In genomic region chr7:25187662-25188650, GRCm38 (mm10) we compare ENCODE assay signal across 9 mouse cellular contexts. TPM values are rescaled to one million over a fixed set of nuclear protein-coding genes. Genes with fewer than 3 reads are reported as not detected.
DNase-seq lines count a peak whose midpoint lies in the region; ATAC-seq and TF ChIP-seq lines count a peak whose summit lies in the region.
"Had no signal": no experiment of that assay in that cellular context is flagged by ENCODE, and none has a peak within 500 bp of the region (broad histone marks: within the 10 kb centered on the region; RNA-seq: fewer than 3 reads in every experiment).

No protein-coding gene starts in this region.

- H3K27me3 ChIP-seq in ES-Bruce4 (ENCODE audit: control insufficient read depth, insufficient read depth, low read length, poor library complexity, severe bottlenecking), result no peaks in the 10 kb centered on the region
- 0 out of 2 replicates have a peak, but pooled peaks cover 5% of the 10 kb centered on the region for H3K27me3 ChIP-seq in forebrain, embryonic 16.5 days (replicated peaks; ENCODE audit: control insufficient read depth, insufficient read depth, low read length)

- no peaks in the 10 kb centered on the region for H3K9me3 ChIP-seq in ES-Bruce4 (replicated peaks; ENCODE audit: control insufficient read depth, insufficient read depth, low read length, poor library complexity, severe bottlenecking)
- H3K9me3 ChIP-seq in forebrain, embryonic 16.5 days (ENCODE audit: control insufficient read depth, low read length), result no peaks in the 10 kb centered on the region

- DNase-seq in cerebellum, adult 11 months, result peak; percentile 87
- DNase-seq in heart, postnatal 36 days, result peak; percentile 86 to 88
- DNase-seq in layer of hippocampus, adult 18-20 months (ENCODE audit: low spot score in 2 of 2), result peak; percentile 81 to 89
- peak; percentile 85 to 88 for DNase-seq in lung, adult 18-20 months
- peak; percentile 81 for DNase-seq in testis, postnatal 14 days (ENCODE audit: low spot score)

- H3K27ac ChIP-seq in ES-Bruce4 (ENCODE audit: insufficient read depth, low read length), result peak overlapping the region; percentile 82
- H3K27ac ChIP-seq in forebrain, embryonic 16.5 days (ENCODE audit: low read length), result no peak overlapping the region
- H3K27ac ChIP-seq: macrophage had no signal

- 27% methylated on average over 21 of the region's 21 CpGs for WGBS in forebrain, embryonic 16.5 days

- peak; percentile 71 for TF ChIP-seq EP300 in ES-Bruce4 (IDR thresholded peaks at IDR 0.05; ENCODE audit: insufficient read depth, low read depth, low read length)

- H3K4me1 ChIP-seq in ES-Bruce4 (ENCODE audit: control insufficient read depth, insufficient read depth, low read length), result peaks cover 4% of the 10 kb centered on the region
- H3K4me1 ChIP-seq in forebrain, embryonic 16.5 days (replicated peaks; ENCODE audit: control insufficient read depth, insufficient read depth, low read length), result no peaks in the 10 kb centered on the region

- intact Hi-C loops in heart, postnatal 36 days (cut with DNase I), result loop anchor here (1.0 to 2.0 kb wide), 3 partner anchors 54 to 157 kb away; no protein-coding TSS in a partner anchor

- H3K36me3 ChIP-seq in ES-Bruce4 (ENCODE audit: control insufficient read depth, insufficient read depth, low read length, poor library complexity, severe bottlenecking), result no peaks in the 10 kb centered on the region
- no peaks in the 10 kb centered on the region for H3K36me3 ChIP-seq in forebrain, embryonic 16.5 days (ENCODE audit: control insufficient read depth, insufficient read depth)

- H3K4me2 ChIP-seq in forebrain, embryonic 16.5 days (ENCODE audit: low read length), result no peak overlapping the region

- TF ChIP-seq POLR2A in ES-Bruce4 (IDR thresholded peaks at IDR 0.05; ENCODE audit: insufficient read depth, low read length), result peak; percentile 17

- peak; percentile 98 for TF ChIP-seq CTCF in ES-Bruce4 (IDR thresholded peaks at IDR 0.05; ENCODE audit: low read depth, low read length)

- peak; percentile 87 for ATAC-seq in forebrain, embryonic 16.5 days
- ATAC-seq in neutrophil, adult 5-6 weeks (ENCODE audit: extremely low read depth, insufficient number of reproducible peaks, low FRiP score, poor library complexity, severe bottlenecking), result peak; percentile 96

- H3K9ac ChIP-seq in ES-Bruce4 (ENCODE audit: low read depth, poor library complexity, severe bottlenecking), result peak overlapping the region; percentile 10; the same call in 1 of the 2 replicates
- no peak overlapping the region for H3K9ac ChIP-seq in forebrain, embryonic 16.5 days (replicated peaks; ENCODE audit: low read depth, low read length)

- peak overlapping the region; percentile 8; the same call in 1 of the 2 replicates for H3K4me3 ChIP-seq in ES-Bruce4 (ENCODE audit: low read depth, low read length)
- no peak overlapping the region for H3K4me3 ChIP-seq in forebrain, embryonic 16.5 days (replicated peaks; ENCODE audit: low read length)

RNA-seq across cellular contexts. Expression of gene Pou2f2, which starts 8.4 kb away (rescaled TPM):
- polyA plus RNA-seq in ES-Bruce4 (2011; ENCODE audit: insufficient read depth, insufficient read length, low read depth, missing spikeins), result 1.8 and 2.1 TPM in 2 replicates
- polyA plus RNA-seq in forebrain, embryonic 16.5 days (2015; fragmentation: Nextera tagmentation; extraction: Ambion mirVana), result 10.6 and 17.0 TPM in 2 replicates
- under 1 TPM; 0.53 to 0.68 TPM for total RNA-seq in heart, postnatal 36 days (2021)
- 1 to 10 TPM; 6.9 to 8.1 TPM for total RNA-seq in layer of hippocampus, adult 18-20 months (2021)
- 47.4 and 53.1 TPM in 2 replicates for total RNA-seq in neutrophil, adult 5-6 weeks (2017)

RNA-seq across cellular contexts. Expression of gene Dedd2, which starts 32.5 kb away (rescaled TPM):
- polyA plus RNA-seq in ES-Bruce4 (2011; ENCODE audit: insufficient read depth, insufficient read length, low read depth, missing spikeins), result 9.6 and 10.2 TPM in 2 replicates
- polyA plus RNA-seq in forebrain, embryonic 16.5 days (2015; fragmentation: Nextera tagmentation; extraction: Ambion mirVana), result 14.7 and 15.0 TPM in 2 replicates
- total RNA-seq in heart, postnatal 36 days (2021), result 10 to 100 TPM; 17.3 to 22.2 TPM
- 10 to 100 TPM; 26.8 to 29.9 TPM for total RNA-seq in layer of hippocampus, adult 18-20 months (2021)
- total RNA-seq in neutrophil, adult 5-6 weeks (2017), result 85.2 and 92.0 TPM in 2 replicates

RNA-seq across cellular contexts. Expression of gene Zfp526, which starts 33.3 kb away (rescaled TPM):
- 6.5 and 7.2 TPM in 2 replicates for polyA plus RNA-seq in ES-Bruce4 (2011; ENCODE audit: insufficient read depth, insufficient read length, low read depth, missing spikeins)
- polyA plus RNA-seq in forebrain, embryonic 16.5 days (2015; fragmentation: Nextera tagmentation; extraction: Ambion mirVana), result 1.8 and 1.9 TPM in 2 replicates
- total RNA-seq in heart, postnatal 36 days (2021), result 1 to 10 TPM; 8.9 to 10.0 TPM
- 10 to 100 TPM; 12.6 to 12.7 TPM for total RNA-seq in layer of hippocampus, adult 18-20 months (2021)
- 9.6 and 10.0 TPM in 2 replicates for total RNA-seq in neutrophil, adult 5-6 weeks (2017)

RNA-seq across cellular contexts. Expression of gene Gsk3a, which starts 49.7 kb away (rescaled TPM):
- 77.3 and 84.3 TPM in 2 replicates for polyA plus RNA-seq in ES-Bruce4 (2011; ENCODE audit: insufficient read depth, insufficient read length, low read depth, missing spikeins)
- 14.9 and 17.1 TPM in 2 replicates for polyA plus RNA-seq in forebrain, embryonic 16.5 days (2015; fragmentation: Nextera tagmentation; extraction: Ambion mirVana)
- 10 to 100 TPM; 67.5 to 69.2 TPM for total RNA-seq in heart, postnatal 36 days (2021)
- 100 to 1,000 TPM; 208 to 221 TPM for total RNA-seq in layer of hippocampus, adult 18-20 months (2021)
- total RNA-seq in neutrophil, adult 5-6 weeks (2017), result 75.4 and 85.4 TPM in 2 replicates

Comparison
In these comparisons a context has a peak if more than half of its experiments do, and no peak if none do; other contexts are left out.
1. RNA of gene Pou2f2, which starts 8.4 kb away (total RNA-seq): 47.4 to 53.1 TPM in neutrophil, adult 5-6 weeks and 6.9 to 8.1 TPM in layer of hippocampus, adult 18-20 months; 0.53 to 0.68 TPM in heart, postnatal 36 days; every median in the first group is over 4 times any median in the second.
2. Peak in every context shown above with its lines, with median percentiles within 50 percentile points of each other: DNase-seq.